Mouse (Mus musculus): ENCODE results near the gene Cmas.
A peak's percentile ranks its signal among the peaks of the same experiment; 100 is the strongest.

Gene Cmas

GRCm38 (mm10) chr6:142793468-142793867 is 37.0 kb downstream of the Cmas start:
- no peak for DNase-seq (ENCODE audit: low spot score in 2 of 2)

GRCm38 (mm10) chr6:142795087-142795486 is 38.6 kb downstream of the Cmas start:
- DNase-seq (ENCODE audit: low spot score in 2 of 2), result no peak

- no peak for DNase-seq (ENCODE audit: low spot score in 2 of 2)
These were observed 39.4 kb downstream of the Cmas start for GRCm38 (mm10) chr6:142795655-142796441.

- DNase-seq (ENCODE audit: low spot score in 2 of 2), result no peak
These were observed 41.5 kb downstream of the Cmas start for GRCm38 (mm10) chr6:142797996-142798395.

GRCm38 (mm10) chr6:142798837-142799236 is 42.4 kb downstream of the Cmas start:
- no peak for DNase-seq (ENCODE audit: low spot score in 2 of 2)

- no peak for DNase-seq (ENCODE audit: low spot score in 2 of 2)
These were observed 43.4 kb downstream of the Cmas start for GRCm38 (mm10) chr6:142799704-142800374.

GRCm38 (mm10) chr6:142801687-142802086 is 45.2 kb downstream of the Cmas start:
- DNase-seq (ENCODE audit: low spot score in 2 of 2), result no peak

GRCm38 (mm10) chr6:142802617-142803525 is 46.4 kb downstream of the Cmas start:
- no peak for DNase-seq (ENCODE audit: low spot score in 2 of 2)

- DNase-seq (ENCODE audit: low spot score in 2 of 2), result no peak
These were observed 47.9 kb downstream of the Cmas start, which contains the start of gene Sult6b2 for GRCm38 (mm10) chr6:142804402-142804801. TSS of gene Sult6b2 (minus strand) at chr6:142804502.

- no peak for DNase-seq (ENCODE audit: low spot score in 2 of 2)
These were observed 49.8 kb downstream of the Cmas start for GRCm38 (mm10) chr6:142806326-142806725.

GRCm38 (mm10) chr6:142809373-142810098 is 53.0 kb downstream of the Cmas start:
- no peak for DNase-seq (ENCODE audit: low spot score in 2 of 2)

- no peak for DNase-seq (ENCODE audit: low spot score in 2 of 2)
These were observed 53.8 kb downstream of the Cmas start for GRCm38 (mm10) chr6:142810239-142810638.

GRCm38 (mm10) chr6:142812969-142813368 is 56.5 kb downstream of the Cmas start:
- DNase-seq (ENCODE audit: low spot score in 2 of 2), result no peak

- DNase-seq (ENCODE audit: low spot score in 2 of 2), result no peak
These were observed 57.5 kb downstream of the Cmas start for GRCm38 (mm10) chr6:142814011-142814410.

GRCm38 (mm10) chr6:142814495-142814921 is 58.0 kb downstream of the Cmas start:
- peak; percentile 94 to 96 for DNase-seq (ENCODE audit: low spot score in 2 of 2)

- no peak for DNase-seq (ENCODE audit: low spot score in 2 of 2)
These were observed 59.0 kb downstream of the Cmas start for GRCm38 (mm10) chr6:142815513-142815912.

GRCm38 (mm10) chr6:142818306-142818705 is 61.8 kb downstream of the Cmas start:
- DNase-seq (ENCODE audit: low spot score in 2 of 2), result no peak

- no peak for DNase-seq (ENCODE audit: low spot score in 2 of 2)
These were observed 66.7 kb downstream of the Cmas start for GRCm38 (mm10) chr6:142823008-142823787.
